Mouse (Mus musculus) midbrain, embryonic 16.5 days (tissue): ENCODE data around the gene Rhoc. TPM values are rescaled to one million over a fixed set of nuclear protein-coding genes. Genes with fewer than 3 reads are reported as not detected.
"Not testable (repeated sequence)": the region's sequence is repeated elsewhere in the genome, so short reads cannot be mapped to it uniquely, and the experiment has no call there.

Experiments used
- ATAC-seq: fragments of 200-750 bp; cut with Nextera tagmentation; 2 replicates; pipeline ENCODE4 v1.8.0; 2017; ENCODE audit warnings: moderate TSS enrichment
- H3K27ac ChIP-seq: fragments of 300-500 bp; sonication (generic); 2 replicates; pipeline ENCODE4 v1.5.1; 2014; ENCODE audit warnings: mild to moderate bottlenecking, low read length, mixed read lengths
- H3K27me3 ChIP-seq: fragments of 300-500 bp; sonication (generic); 2 replicates; pipeline ENCODE4 v1.6.1; 2014; ENCODE audit warnings: low read depth, low read length, mixed read lengths; ENCODE audit not compliant: control insufficient read depth, insufficient read depth
- H3K36me3 ChIP-seq: fragments of 300-500 bp; sonication (generic); 2 replicates; pipeline ENCODE4 v1.6.1; 2014; ENCODE audit warnings: mild to moderate bottlenecking, low read length, moderate library complexity, mixed read lengths; ENCODE audit not compliant: control insufficient read depth, insufficient read depth
- H3K4me1 ChIP-seq: fragments of 300-500 bp; sonication (generic); 2 replicates; pipeline ENCODE4 v1.6.1; 2014; ENCODE audit warnings: mild to moderate bottlenecking, low read length, mixed read lengths; ENCODE audit not compliant: control insufficient read depth, insufficient read depth
- H3K4me2 ChIP-seq: fragments of 300-500 bp; sonication (generic); 2 replicates; pipeline ENCODE4 v1.6.1; 2014; ENCODE audit warnings: mild to moderate bottlenecking, low read length, mixed read lengths
- H3K4me3 ChIP-seq: fragments of 300-500 bp; sonication (generic); 2 replicates; pipeline ENCODE4 v1.5.1; 2014; ENCODE audit warnings: low read depth, mild to moderate bottlenecking, low read length, moderate library complexity, mixed read lengths
- H3K9ac ChIP-seq: fragments of 300-500 bp; sonication (generic); 2 replicates; pipeline ENCODE4 v1.6.1; 2014; ENCODE audit warnings: low read depth, low read length, mixed read lengths
- H3K9me3 ChIP-seq: fragments of 300-500 bp; sonication (generic); replicated peaks from 2 replicates; pipeline ENCODE4 v1.6.1; 2014; ENCODE audit warnings: mild to moderate bottlenecking, low read length, mixed read lengths; ENCODE audit not compliant: control insufficient read depth, poor library complexity, severe bottlenecking
- WGBS: fragments of 180-500 bp; shearing (Covaris S2); extraction: QIAGEN DNeasy Blood & Tissue Kit; methylation state at CpG from one replicate; pipeline ENCODE4 v1.1.7; 2014; 5-methylcytosine and 5-hydroxymethylcytosine counted together
- polyA plus RNA-seq: library from polyadenylated mRNA; unstranded; fragments of >200 nt; fragmentation: Nextera tagmentation; extraction: Ambion mirVana; gene quantifications from 2 replicates; pipeline ENCODE4 v1.2.1, GENCODE M21; 2015

Rhoc gene
- 41.2 and 45.5 TPM in 2 replicates for polyA plus RNA-seq

- no peak within 1 kb of the TSS; the same call in 1 of the 2 replicates for H3K27ac ChIP-seq
- 27% methylated on average over 3 of the region's 3 CpGs for WGBS
- no peaks in the 10 kb centered on the region for H3K36me3 ChIP-seq
- H3K4me2 ChIP-seq, result peak within 1 kb of the TSS; percentile 76
- no peak; the same call in 1 of the 2 replicates for ATAC-seq
- H3K9me3 ChIP-seq, result no peaks in the 10 kb centered on the region
- peak within 1 kb of the TSS; percentile 57 for H3K9ac ChIP-seq
- no peaks in the 10 kb centered on the region for H3K4me1 ChIP-seq
- peaks cover 27% of the 10 kb centered on the region for H3K27me3 ChIP-seq
- H3K4me3 ChIP-seq, result peak within 1 kb of the TSS; percentile 42
Observed at GRCm38 (mm10) chr3:104788075-104788474, at the start of gene Rhoc. TSS of gene Rhoc (plus strand) at chr3:104788375.

GRCm38 (mm10) chr3:104741954-104742353 lies 46.2 kb upstream of the Rhoc start:
- Histone ChIP-seq H3K27me3 (no peaks in the 10 kb centered on the region), H3K9me3 (no peaks in the 10 kb centered on the region), H3K4me1 (no peaks in the 10 kb centered on the region), H3K4me3 (no peak overlapping the region), H3K4me2 (no peak overlapping the region), H3K9ac (no peak overlapping the region), H3K27ac (no peak overlapping the region), H3K36me3 (no peaks in the 10 kb centered on the region)
- ATAC-seq, result no peak
- 97% methylated on average over 3 of the region's 3 CpGs for WGBS

DNA sequence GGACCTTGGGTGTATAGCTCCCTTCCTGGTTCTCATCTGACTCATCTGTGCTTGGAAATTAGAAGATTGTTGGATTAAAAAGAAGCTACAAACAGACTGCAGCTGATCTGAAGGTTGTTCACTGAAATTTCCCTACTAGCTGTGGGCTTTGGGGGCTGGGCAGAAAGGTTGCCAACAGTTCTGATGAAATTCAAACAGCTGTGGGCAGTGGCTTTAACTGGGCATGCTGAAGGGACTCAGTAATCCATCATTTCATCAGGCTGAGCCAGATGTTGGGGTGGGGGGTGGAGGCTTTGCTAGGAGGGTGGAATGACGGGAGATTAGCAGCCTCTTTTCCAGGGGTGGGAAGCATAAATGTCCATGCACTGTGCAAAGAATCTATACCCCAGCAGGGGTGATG lies 45.0 kb upstream of the Rhoc start:
- Histone ChIP-seq H3K4me2 (no peak overlapping the region), H3K27ac (no peak overlapping the region), H3K27me3 (no peaks in the 10 kb centered on the region), H3K9ac (no peak overlapping the region), H3K4me3 (no peak overlapping the region), H3K4me1 (no peaks in the 10 kb centered on the region), H3K9me3 (no peaks in the 10 kb centered on the region), H3K36me3 (no peaks in the 10 kb centered on the region)
- ATAC-seq, result no peak
- WGBS, result 40% methylated on average over 1 of the region's 1 CpGs

GRCm38 (mm10) chr3:104743864-104744263 lies 44.3 kb upstream of the Rhoc start:
- no peaks in the 10 kb centered on the region for H3K27me3 ChIP-seq
- no peak overlapping the region for H3K4me2 ChIP-seq
- 83% methylated on average over 1 of the region's 1 CpGs for WGBS
- no peak overlapping the region for H3K4me3 ChIP-seq
- H3K9ac ChIP-seq, result no peak overlapping the region
- ATAC-seq, result no peak
- H3K36me3 ChIP-seq, result no peaks in the 10 kb centered on the region
- no peaks in the 10 kb centered on the region for H3K4me1 ChIP-seq
- H3K9me3 ChIP-seq, result no peaks in the 10 kb centered on the region
- no peak overlapping the region for H3K27ac ChIP-seq

GRCm38 (mm10) chr3:104752845-104753244 lies 35.3 kb upstream of the Rhoc start:
- H3K4me1 ChIP-seq, H3K36me3 ChIP-seq, H3K9ac ChIP-seq, H3K27ac ChIP-seq, ATAC-seq, H3K9me3 ChIP-seq, H3K4me2 ChIP-seq, H3K27me3 ChIP-seq, H3K4me3 ChIP-seq: not testable (repeated sequence)
- 17% methylated on average over 17 of the region's 25 CpGs for WGBS

GRCm38 (mm10) chr3:104758406-104758805 lies 29.8 kb upstream of the Rhoc start:
- H3K4me1 ChIP-seq, result peaks cover 6% of the 10 kb centered on the region; the same call in 1 of the 2 replicates
- H3K9ac ChIP-seq, result peak overlapping the region; percentile 61
- peak; percentile 83 for ATAC-seq
- H3K9me3 ChIP-seq, result no peaks in the 10 kb centered on the region
- peaks cover 2% of the 10 kb centered on the region; the same call in 1 of the 2 replicates for H3K27me3 ChIP-seq
- H3K27ac ChIP-seq, result no peak overlapping the region
- H3K36me3 ChIP-seq, result no peaks in the 10 kb centered on the region
- H3K4me3 ChIP-seq, result peak overlapping the region; percentile 36
- peak overlapping the region; percentile 63 for H3K4me2 ChIP-seq
- 1% methylated on average over 27 of the region's 27 CpGs for WGBS

GRCm38 (mm10) chr3:104758869-104759268 lies 29.3 kb upstream of the Rhoc start:
- Histone ChIP-seq H3K27ac (no peak overlapping the region), H3K4me2 (peak overlapping the region; percentile 63), H3K9me3 (no peaks in the 10 kb centered on the region), H3K36me3 (no peaks in the 10 kb centered on the region), H3K9ac (peak overlapping the region; percentile 61; the same call in 1 of the 2 replicates), H3K27me3 (peaks cover 2% of the 10 kb centered on the region; the same call in 1 of the 2 replicates), H3K4me3 (peak overlapping the region; percentile 36), H3K4me1 (peaks cover 6% of the 10 kb centered on the region; the same call in 1 of the 2 replicates)
- 3% methylated on average over 5 of the region's 5 CpGs for WGBS
- ATAC-seq, result 0 out of 2 replicates have a peak, but pooled peaks have one; percentile 18

DNA sequence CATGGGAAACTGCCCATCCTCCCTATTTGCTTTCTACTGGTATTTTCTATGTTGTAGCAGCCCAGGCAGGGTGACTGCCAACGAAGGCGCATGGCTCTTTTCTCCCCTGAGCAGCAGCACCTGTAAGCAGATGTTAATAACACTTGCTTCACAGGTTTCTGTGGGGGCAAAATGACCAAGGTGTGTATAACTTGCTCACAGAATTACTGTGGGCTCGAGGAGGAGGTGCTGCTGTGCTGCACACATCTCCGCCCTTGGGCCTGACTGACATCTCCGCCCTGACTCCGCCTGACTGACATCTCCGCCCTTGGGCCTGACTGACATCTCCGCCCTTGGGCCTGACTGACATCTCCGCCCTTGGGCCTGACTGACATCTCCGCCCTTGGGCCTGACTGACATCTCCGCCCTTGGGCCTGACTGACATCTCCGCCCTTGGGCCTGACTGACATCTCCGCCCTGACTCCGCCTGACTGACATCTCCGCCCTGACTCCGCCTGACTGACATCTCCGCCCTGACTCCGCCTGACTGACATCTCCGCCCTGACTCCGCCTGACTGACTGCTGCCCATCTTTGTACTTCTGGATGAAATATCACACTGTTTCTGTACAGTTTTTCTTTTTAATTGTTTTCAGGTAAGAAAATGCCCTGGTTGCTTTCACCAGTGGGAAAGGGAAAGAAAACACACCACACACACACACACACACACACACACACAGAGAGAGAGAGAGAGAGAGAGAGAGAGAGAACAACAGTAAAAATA lies 25.9 kb upstream of the Rhoc start:
- not testable (repeated sequence) for H3K9me3 ChIP-seq, H3K36me3 ChIP-seq, H3K9ac ChIP-seq, ATAC-seq, H3K4me2 ChIP-seq, H3K4me1 ChIP-seq, H3K27ac ChIP-seq, H3K27me3 ChIP-seq, H3K4me3 ChIP-seq
- WGBS, result 22% methylated on average over 18 of the region's 20 CpGs

GRCm38 (mm10) chr3:104765021-104765420 lies 23.2 kb upstream of the Rhoc start:
- no peak overlapping the region for H3K27ac ChIP-seq
- no peak overlapping the region for H3K4me3 ChIP-seq
- 20% methylated on average over 4 of the region's 4 CpGs for WGBS
- no peak overlapping the region for H3K9ac ChIP-seq
- no peak overlapping the region for H3K4me2 ChIP-seq
- ATAC-seq, result no peak
- no peaks in the 10 kb centered on the region for H3K9me3 ChIP-seq
- no peaks in the 10 kb centered on the region; the same call in 1 of the 2 replicates for H3K27me3 ChIP-seq
- no peaks in the 10 kb centered on the region for H3K36me3 ChIP-seq
- no peaks in the 10 kb centered on the region for H3K4me1 ChIP-seq
